Mouse (Mus musculus) hematopoietic stem cell, adult 5-6 weeks (primary cell): Measurements from ENCODE around the gene BC048403. TPM values are rescaled to one million over a fixed set of nuclear protein-coding genes. Genes with fewer than 3 reads are reported as not detected.
"Not testable (repeated sequence)": the region's sequence is repeated elsewhere in the genome, so short reads cannot be mapped to it uniquely, and the experiment has no call there.

Experiments used
- ATAC-seq, 2 experiments: fragments of 125-278 bp in 1 of 2; replicated peaks in 1 of 2; 2 replicates each; pipeline ENCODE4 v1.8.0; 2016 to 2017; ENCODE audit warnings: inconsistent platforms in 2 of 2, mild to moderate bottlenecking in 2 of 2, moderate number of reproducible peaks in 2 of 2, low read depth in 1 of 2, moderate TSS enrichment in 1 of 2; ENCODE audit not compliant: low FRiP score in 2 of 2, poor library complexity in 2 of 2, severe bottlenecking in 2 of 2, insufficient read depth in 1 of 2, low TSS enrichment in 1 of 2
- total RNA-seq: library from RNA; stranded (forward); fragments of 172-1452, 232-1000 nt; gene quantifications from 2 replicates; pipeline ENCODE4 v1.2.3, GENCODE M21; 2017

BC048403 gene
- total RNA-seq, 1 experiment from 2014 or later: 3.5 TPM

DNA sequence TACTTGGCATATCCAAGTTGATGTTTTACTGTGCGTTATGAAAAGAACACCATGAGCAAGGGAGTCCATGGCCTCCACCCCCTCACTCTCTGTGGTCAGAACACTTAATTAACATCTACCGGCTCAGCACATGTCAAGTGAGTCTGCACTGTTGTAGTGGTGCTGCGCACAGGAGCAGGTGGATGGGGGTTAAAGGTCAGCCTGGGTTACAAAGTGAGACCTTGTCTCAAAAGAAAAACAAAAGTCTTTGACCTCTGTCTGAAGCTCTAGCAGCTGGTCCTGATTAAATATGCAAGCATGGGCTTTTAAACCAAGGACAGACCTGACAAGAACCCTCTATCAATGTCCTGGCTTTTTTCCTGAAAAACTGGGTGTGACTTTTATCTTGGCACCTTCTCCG lies 2.6 kb downstream of the BC048403 start:
- ATAC-seq: no peak

DNA sequence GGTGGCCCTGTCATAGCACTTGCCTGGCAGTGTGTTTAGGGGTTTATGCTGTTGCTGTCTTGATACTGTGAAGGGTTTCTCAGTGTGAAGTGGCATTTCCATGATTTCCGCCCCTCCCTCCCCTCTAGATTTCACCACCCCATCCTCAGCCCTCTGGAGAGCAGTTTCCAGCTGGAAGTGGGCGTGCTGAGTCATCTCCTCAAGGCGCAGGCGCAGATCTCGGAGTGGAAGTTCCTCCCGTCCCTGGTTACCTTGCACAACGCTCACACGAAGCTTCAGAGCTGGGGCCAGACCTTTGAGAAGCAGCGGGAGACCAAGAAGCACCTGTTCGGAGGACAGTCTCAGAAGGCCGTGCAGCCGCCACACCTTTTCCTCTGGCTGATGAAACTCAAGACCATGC lies 10.4 kb downstream of the BC048403 start:
- ATAC-seq: peak in 1 of 2 experiments; percentile 68; a peak in 1 of 4 replicates

DNA sequence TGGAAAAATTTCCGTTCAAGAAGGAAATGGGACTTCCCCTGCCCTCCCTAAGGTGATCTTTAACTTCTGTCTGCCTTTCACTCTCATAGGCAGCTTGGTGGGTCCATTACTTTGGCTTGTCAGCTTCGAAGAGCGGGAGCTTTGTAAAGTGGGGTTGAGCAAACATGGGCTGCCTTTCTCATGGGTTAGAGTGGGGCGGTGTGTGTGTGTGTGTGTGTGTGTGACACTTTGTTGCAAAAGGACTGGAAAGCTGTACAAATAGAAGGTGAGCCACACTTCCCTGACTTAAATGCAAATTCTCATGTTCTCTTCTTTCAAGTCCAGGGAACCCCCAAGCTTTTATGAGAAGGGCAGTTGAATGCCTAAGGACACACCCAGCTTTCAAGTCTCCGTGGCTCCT lies 14.5 kb downstream of the BC048403 start:
- ATAC-seq: no peak

DNA sequence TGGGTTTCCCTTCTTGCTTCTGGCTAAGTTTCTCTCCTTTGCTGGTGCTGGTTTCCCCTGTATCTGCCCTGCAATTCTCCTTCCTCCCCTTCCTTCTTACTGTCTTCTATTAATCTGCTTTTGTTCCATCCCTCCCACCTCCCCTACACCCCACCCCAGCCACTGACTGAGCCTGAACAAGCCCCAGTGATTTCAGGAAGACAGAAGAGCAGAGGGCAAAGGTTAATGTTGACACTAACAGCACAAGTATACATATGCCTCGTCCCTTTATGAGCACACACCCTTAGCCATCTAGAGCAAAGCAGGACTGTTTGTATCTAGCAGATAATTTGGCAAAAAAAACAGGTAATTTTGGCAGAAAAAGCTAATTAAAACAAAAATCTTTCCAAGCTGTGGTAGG lies 16.1 kb downstream of the BC048403 start:
- ATAC-seq: no peak

DNA sequence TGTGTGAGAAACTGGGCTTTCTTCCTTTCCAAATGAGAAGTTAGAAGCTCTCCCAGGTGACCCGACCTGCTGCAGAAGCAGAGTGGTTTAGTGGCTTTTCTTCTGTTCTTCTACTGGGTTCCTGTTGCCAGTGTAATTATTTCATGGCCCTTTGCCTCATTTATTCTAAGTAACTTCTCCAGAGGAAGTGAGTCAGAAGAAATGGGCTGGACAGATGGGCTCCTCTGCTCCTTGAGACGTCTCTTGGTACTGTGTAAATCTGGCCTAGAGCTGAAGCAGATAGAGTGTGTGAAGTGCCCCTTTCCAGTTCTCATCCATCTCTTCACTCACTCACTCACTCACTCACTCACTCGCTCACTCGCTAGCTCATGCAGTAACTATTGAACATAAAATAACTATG lies 16.9 kb downstream of the BC048403 start:
- ATAC-seq: no peak

DNA sequence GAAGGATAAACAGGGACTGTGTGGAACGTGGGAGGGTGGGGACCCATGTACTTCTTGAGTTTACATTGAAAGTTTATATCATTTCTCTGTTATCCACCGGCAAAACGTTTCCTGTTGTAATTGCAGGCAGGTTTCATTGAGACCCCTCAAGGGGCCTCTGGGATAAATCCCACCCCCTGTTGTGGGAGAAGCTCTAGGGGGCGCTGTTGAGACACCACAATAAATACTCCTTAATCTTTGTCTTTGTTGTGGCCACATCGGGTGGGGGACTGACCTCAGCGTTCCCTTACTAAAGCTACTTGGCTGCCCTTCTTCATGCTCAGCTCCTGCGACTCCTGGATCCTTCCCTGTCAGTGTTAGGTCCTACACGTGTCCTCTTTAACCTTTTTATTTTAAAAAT lies 19.4 kb downstream of the BC048403 start:
- ATAC-seq: no peak

DNA sequence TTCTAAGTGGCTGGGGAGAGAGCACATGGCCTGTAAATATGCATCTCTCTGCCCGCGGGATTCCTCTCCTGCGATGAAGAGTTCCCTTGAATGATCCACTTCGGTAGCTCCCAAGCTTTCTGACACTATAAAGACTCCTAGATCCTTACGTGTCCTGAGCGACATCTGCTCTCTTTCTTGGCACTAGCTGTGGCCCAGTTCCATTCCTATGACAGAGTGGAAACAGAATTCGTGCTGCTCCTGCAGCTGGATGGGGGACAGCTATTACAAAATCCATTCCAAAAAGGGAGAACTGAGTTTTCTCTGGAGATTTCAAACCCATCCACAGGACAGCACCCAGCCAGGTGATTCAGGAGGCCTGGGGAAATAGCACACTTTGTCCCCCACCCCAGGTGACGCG lies 22.4 kb downstream of the BC048403 start:
- ATAC-seq: no peak

DNA sequence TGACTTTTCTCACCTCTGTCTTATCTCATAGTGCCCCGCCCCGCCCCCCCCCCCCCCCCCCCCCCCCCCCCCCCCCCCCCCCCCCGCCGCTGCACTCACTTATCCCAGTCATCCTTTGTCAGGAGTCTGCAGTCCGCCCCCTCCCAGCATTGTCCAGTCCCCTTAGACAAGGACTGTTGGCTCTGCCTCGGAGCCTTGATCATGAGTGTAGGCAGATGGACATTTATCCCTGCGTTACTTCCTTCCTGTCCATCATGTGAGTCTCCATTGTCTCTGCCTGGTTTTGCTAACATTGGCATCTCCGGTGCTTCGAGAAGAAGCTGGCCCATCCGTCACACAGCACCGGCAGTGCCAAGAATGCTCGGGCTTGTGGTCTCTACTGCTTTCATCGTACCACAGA lies 23.5 kb downstream of the BC048403 start:
- ATAC-seq: peak in 1 of 2 experiments; percentile 32; a peak in 1 of 4 replicates

DNA sequence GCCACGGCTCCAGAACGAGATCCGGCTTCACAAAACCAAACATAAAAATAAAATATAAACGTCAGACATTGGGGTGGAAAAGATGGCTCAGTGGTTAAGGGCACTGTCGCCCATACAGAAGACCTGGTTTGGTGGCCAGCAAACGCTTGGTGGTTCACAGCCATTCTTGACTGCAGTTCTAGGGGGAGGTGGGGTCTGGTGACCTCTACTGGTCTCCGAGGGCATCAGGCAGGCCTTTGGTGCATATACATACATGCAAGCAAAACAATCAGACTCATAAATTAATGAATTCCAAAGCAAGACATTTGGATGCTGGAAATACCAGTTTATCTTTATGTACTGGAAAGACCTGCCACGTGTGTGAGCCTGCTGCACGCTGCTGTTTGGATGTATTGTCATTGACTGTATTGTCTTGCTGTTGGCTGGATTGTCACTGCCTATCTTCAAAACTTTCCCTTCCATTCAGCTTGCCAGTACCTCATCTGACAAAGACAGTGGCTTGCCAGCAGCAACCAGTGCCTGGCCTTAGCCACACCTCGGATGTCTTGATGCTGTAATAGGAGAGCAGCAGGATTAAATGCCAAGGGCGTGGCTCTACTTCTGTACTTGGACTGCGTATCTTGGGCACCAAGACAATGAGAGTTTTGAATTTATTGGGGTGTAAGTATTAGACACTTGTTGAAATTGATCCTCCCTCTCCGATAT lies 24.9 kb downstream of the BC048403 start:
- no peak for ATAC-seq

DNA sequence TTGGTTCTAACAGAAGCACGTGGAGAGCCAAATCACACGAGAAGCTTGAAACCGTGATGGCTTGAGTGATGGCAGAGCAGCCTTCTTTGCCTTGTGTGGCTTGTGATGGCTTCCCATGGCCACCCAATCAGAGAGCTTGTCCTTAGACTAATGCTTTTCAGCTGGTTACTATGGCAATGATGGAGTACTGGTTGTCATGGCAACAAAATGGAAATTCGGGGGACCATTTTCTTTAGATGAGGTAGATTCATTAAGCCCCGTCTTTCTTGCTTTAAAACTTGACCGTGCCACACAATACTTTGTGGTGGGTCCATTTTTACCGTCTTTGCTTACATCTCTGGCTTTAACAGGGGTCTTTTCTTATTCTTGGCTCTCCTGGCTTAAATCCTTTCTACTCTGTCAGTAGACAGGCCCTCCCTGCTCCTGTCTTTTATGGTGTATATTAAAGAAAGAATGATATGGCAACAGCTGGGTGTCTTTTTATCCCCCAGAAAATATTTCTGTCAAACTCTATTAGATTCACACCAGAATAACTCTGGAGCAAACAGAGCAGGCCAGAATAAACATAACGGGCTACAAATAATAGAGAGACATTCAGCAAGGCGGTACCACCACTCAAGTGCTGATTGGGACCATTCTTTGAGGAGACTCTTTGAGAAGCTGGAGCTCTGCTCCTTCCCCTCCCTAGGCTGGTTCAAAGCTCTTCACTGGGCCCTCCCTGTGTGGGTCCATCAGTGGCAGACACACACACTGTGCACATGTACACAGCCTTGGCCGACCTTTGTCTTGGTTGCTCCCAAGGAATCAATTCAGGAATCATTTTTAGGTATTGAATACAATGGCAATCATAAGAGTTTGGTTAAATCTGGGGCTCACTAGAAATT lies 25.7 kb downstream of the BC048403 start:
- ATAC-seq: no peak

DNA sequence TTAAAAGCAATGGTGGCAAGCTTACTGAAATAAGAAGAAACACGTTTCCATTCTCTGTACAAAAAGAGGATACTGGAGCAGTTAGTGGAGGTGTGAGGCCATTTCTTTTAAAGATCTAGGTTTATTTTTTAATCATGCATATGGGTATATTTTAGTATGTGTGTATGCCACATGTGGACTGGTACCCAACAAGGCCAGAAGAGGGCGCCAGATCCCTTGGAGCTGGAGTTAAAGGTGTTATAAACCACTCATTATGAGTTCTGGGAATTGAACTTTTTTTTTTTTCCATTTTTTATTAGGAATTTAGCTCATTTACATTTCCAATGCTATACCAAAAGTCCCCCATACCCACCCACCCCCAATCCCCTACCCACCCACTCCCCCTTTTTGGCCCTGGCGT lies 27.6 kb downstream of the BC048403 start:
- not testable (repeated sequence) for ATAC-seq

DNA sequence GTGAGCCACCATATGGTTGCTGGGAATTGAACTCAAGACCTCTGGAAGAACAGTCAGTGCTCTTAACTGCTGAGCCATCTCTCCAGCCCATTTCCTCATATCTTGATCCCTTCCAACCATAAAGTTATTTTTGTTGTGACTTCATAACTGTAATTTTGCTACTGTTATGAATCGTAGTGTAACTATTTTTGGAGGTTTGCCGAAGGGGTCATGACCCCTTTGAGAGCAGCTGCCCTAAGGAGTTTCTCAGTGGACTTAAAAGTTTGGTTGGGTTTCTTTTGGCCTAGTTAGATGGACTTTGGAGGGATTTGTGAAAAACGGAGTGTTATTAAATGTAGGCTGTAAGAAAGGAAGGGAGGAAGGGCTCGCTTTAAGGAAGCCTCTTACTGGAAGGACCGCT lies 30.0 kb downstream of the BC048403 start:
- ATAC-seq: no peak

DNA sequence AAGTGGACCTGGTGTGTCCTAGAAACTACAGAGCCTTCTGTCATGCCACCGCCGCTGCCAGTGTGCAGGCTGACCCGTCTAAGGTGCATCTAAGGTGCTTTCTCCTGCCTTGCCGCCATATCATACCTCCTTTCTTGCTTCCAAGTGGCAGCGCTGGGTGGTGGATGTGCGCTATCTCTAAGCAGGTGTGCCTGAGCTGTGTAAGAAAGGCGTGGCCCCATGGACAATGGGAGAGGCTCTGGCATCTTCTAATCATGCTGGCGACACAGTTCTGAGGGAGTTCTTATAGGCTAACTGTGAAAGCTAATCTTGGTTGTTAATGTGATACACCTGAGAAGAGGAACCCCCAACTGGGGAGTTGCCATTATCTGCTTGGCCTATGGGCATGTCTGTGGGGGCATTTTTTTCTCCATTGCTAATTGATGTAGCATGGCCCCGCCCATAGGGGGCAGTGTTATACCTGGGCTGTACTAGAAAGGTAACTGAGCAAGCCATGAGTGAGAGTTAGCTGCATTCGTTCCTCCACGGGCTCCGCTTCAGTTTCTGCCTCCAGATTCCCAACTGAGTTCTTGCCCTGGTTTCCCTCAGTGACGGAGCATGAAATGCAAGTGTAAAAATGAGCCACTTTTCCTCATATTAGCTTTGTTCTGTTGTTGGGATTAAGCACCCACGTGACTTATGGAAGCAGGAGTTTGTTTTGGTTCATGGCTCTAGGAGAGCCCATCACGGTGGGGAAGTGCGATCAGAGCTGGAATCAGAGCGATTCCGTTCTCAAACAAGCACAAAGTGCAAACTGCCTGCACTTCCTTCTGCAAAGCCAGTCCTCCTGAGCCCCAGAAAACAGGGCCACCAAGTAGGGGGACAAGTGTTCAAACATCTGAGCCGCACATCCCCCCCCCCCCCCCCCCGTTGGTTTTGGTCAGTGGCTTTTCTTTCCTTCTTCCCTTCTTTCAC lies 31.2 kb downstream of the BC048403 start:
- ATAC-seq: peak; percentile 78 to 91

DNA sequence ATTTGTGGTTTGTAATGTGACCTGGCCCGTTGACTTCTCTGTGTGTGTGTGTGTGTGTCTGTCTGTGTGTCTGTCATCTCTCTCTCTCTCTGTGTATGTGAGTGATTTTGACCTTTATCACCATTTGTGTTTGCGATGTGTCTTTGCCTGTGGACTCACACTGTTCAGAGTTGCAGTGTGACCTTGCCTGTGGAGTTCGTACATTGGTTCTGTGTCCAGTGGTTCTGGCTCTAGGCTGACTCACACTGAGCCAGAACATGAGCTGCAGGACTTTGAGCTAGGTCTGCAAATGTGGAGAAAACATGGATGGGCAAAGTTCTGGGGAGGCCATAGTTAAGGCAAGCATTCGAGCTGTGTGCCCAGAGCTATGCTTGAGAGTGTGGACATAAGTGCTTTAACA lies 34.1 kb downstream of the BC048403 start:
- no peak for ATAC-seq

DNA sequence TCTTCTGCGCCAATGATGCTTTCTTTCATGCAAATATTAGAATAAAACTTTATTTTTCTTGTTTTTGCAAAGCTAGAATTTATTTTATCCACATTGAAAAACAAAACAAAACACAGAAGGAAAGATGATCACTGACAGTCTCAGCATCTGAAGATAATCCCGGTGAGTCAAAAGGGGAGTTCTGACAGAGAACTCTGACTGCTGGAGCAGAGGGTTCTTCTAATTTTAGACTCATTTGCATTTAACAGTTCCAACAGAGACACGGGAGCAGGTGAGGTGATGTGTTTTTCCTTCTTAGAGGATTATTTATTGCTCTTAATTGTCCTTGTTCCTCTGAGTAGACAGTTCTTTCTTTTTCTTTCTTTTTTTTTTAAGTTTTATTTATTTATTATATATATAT lies 36.3 kb downstream of the BC048403 start:
- ATAC-seq: no peak

DNA sequence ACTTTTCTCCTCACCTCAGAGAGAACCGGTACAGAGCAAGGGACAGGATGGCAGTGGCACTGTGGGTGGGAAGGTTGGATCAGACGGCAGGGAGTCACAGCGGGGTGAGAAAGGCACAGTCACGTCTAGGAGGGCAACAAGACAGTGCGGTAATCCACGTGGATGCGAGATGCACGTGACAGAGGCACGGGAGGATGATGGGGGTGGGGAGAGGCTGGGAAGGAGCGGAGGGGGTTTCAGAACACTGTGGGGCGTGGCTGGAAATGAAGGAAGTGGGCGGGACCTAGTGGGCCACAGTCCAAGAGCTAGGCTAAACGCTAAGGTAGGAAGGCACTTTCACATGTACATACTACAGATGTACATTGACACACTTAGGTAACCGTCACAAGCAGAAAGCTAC lies 41.4 kb downstream of the BC048403 start:
- ATAC-seq: peak; percentile 46 to 52

DNA sequence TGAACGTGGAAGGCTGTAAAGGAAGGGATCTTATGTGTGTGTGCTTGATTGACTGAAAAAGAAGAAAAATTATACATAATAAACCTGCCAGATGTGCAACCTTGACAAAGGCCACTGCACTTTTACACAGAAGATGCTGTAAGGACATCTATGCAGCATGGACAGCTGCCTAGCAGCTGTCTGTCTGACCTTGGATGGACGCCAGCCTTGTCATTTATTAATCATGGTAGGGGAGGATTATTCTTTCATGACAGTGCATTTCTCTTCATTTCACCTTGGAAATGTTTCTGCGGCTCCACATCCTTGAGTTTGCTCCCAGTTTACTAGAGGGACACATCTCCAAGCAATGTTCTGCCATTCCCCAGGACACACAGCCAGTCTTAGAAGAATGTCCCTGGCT lies 48.8 kb downstream of the BC048403 start:
- no peak for ATAC-seq

DNA sequence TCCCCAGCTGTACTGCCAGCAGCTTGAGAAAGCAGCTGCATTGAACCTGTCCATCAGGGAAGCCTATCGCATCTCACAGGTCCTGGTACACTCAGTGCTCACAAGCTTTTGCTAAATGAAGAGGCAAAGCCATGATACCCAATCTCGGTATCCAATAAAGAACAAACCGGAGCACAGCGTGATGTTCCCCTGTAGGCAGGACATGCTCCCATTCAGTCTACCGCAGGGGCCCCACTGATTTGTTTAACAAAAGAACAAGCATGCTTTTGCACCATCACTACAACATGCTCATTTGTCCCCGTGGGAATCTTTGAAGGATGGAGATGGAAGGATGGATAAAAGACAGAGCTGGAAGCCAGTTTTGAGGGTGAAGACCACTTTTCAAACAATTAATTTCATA lies 50.3 kb downstream of the BC048403 start:
- ATAC-seq: no peak
